Mouse (Mus musculus): Measurements from ENCODE around the gene Rsph3b.
"Not testable (repeated sequence)": the region's sequence is repeated elsewhere in the genome, so short reads cannot be mapped to it uniquely, and the experiment has no call there.

GRCm38 (mm10) chr17:6900361-6900760 lies 48.1 kb downstream of the Rsph3b start:
- TF ChIP-seq CTCF (conservative IDR thresholded peaks at IDR 0.05; ENCODE audit: insufficient read depth, insufficient read length, low read depth, low read length); POLR2A (IDR thresholded peaks at IDR 0.05; ENCODE audit: low read depth, low read length): not testable (repeated sequence)

All from kidney, adult 2 months (tissue).